Mouse (Mus musculus) ES-Bruce4 (cell line): Measurements from ENCODE around the gene Dnajb12. TPM values are rescaled to one million over a fixed set of nuclear protein-coding genes. Genes with fewer than 3 reads are reported as not detected.
"Not testable (repeated sequence)": the region's sequence is repeated elsewhere in the genome, so short reads cannot be mapped to it uniquely, and the experiment has no call there.

ENCODE experiments used
- H3K27ac ChIP-seq: 2 replicates; pipeline ENCODE4 v1.5.1; 2012; ENCODE audit warnings: low read length, inconsistent platforms; ENCODE audit not compliant: insufficient read depth
- H3K27me3 ChIP-seq: 2 replicates; pipeline ENCODE4 v1.6.1; 2012; ENCODE audit warnings: mild to moderate bottlenecking, low read length, inconsistent platforms; ENCODE audit not compliant: control insufficient read depth, poor library complexity, insufficient read depth, severe bottlenecking
- H3K36me3 ChIP-seq: 2 replicates; pipeline ENCODE4 v1.6.1; 2012; ENCODE audit warnings: inconsistent platforms, mild to moderate bottlenecking, low read length, moderate library complexity; ENCODE audit not compliant: control insufficient read depth, poor library complexity, insufficient read depth, severe bottlenecking
- H3K4me1 ChIP-seq: one replicate; pipeline ENCODE4 v1.8.1; 2011; ENCODE audit warnings: low read length; ENCODE audit not compliant: control insufficient read depth, insufficient read depth
- H3K4me3 ChIP-seq: 2 replicates; pipeline ENCODE4 v1.5.1; 2011; ENCODE audit warnings: low read depth, mild to moderate bottlenecking, low read length
- H3K9ac ChIP-seq: 2 replicates; pipeline ENCODE4 v1.6.1; 2012; ENCODE audit warnings: low read depth, mild to moderate bottlenecking, inconsistent platforms; ENCODE audit not compliant: poor library complexity, severe bottlenecking
- H3K9me3 ChIP-seq: replicated peaks from 2 replicates; pipeline ENCODE4 v1.6.1; 2012; ENCODE audit warnings: mild to moderate bottlenecking, low read length, inconsistent platforms; ENCODE audit not compliant: control insufficient read depth, poor library complexity, insufficient read depth, severe bottlenecking
- CTCF ChIP-seq: IDR thresholded peaks from one replicate; pipeline ENCODE4 v1.8.1; 2011; ENCODE audit warnings: low read depth, low read length
- EP300 ChIP-seq: IDR thresholded peaks from 2 replicates; pipeline ENCODE4 v1.6.1; 2011; ENCODE audit warnings: low read depth, low read length; ENCODE audit not compliant: insufficient read depth
- POLR2A ChIP-seq: IDR thresholded peaks from one replicate; pipeline ENCODE4 v1.8.1; 2011; ENCODE audit warnings: low read length; ENCODE audit not compliant: insufficient read depth
- polyA plus RNA-seq: library from polyadenylated mRNA; stranded (reverse); fragments of >200 nt; gene quantifications from 2 replicates; pipeline ENCODE4 v1.2.4, GENCODE M21; 2011; ENCODE audit warnings: low read depth; ENCODE audit not compliant: missing spikeins, insufficient read depth, insufficient read length

Gene Dnajb12
- polyA plus RNA-seq, 1 experiment = 29.3 TPM

- Histone ChIP-seq H3K4me1 (no peaks in the 10 kb centered on the region), H3K4me3 (no peak overlapping the region), H3K27ac (no peak overlapping the region), H3K9ac (no peak overlapping the region), H3K36me3 (no peaks in the 10 kb centered on the region), H3K27me3 (no peaks in the 10 kb centered on the region), H3K9me3 (no peaks in the 10 kb centered on the region)
- TF ChIP-seq CTCF (no peak), EP300 (no peak), POLR2A (no peak)
These were observed 15.0 kb upstream of the Dnajb12 start for GRCm38 (mm10) chr10:59864232-59864875.

- H3K27ac ChIP-seq = no peak overlapping the region
- no peaks in the 10 kb centered on the region for H3K27me3 ChIP-seq
- H3K36me3 ChIP-seq = no peaks in the 10 kb centered on the region
- TF ChIP-seq EP300 (peak; percentile 68; the same call in 1 of the 2 replicates), CTCF (peak; percentile 99), POLR2A (no peak)
- H3K4me1 ChIP-seq = no peaks in the 10 kb centered on the region
- no peak overlapping the region for H3K4me3 ChIP-seq
- no peak overlapping the region for H3K9ac ChIP-seq
- H3K9me3 ChIP-seq = no peaks in the 10 kb centered on the region
These were observed 14.3 kb upstream of the Dnajb12 start for GRCm38 (mm10) chr10:59864884-59865726.

- TF ChIP-seq EP300 (peak; percentile 33; the same call in 1 of the 2 replicates), POLR2A (no peak), CTCF (no peak)
- Histone ChIP-seq H3K36me3 (no peaks in the 10 kb centered on the region), H3K27ac (no peak overlapping the region), H3K4me3 (peak overlapping the region; percentile 6; the same call in 1 of the 2 replicates), H3K9me3 (no peaks in the 10 kb centered on the region), H3K27me3 (no peaks in the 10 kb centered on the region), H3K9ac (peak overlapping the region; percentile 36; the same call in 1 of the 2 replicates), H3K4me1 (no peaks in the 10 kb centered on the region)
These were observed 11.1 kb upstream of the Dnajb12 start for GRCm38 (mm10) chr10:59868266-59868665.

GRCm38 (mm10) chr10:59870038-59870437, 9.3 kb upstream of the Dnajb12 start:
- H3K36me3 ChIP-seq = no peaks in the 10 kb centered on the region
- no peak overlapping the region for H3K4me3 ChIP-seq
- no peaks in the 10 kb centered on the region for H3K9me3 ChIP-seq
- peaks cover 2% of the 10 kb centered on the region for H3K4me1 ChIP-seq
- H3K27ac ChIP-seq = no peak overlapping the region
- TF ChIP-seq EP300 (no peak), CTCF (no peak), POLR2A (no peak)
- H3K27me3 ChIP-seq = no peaks in the 10 kb centered on the region
- H3K9ac ChIP-seq = no peak overlapping the region

DNA sequence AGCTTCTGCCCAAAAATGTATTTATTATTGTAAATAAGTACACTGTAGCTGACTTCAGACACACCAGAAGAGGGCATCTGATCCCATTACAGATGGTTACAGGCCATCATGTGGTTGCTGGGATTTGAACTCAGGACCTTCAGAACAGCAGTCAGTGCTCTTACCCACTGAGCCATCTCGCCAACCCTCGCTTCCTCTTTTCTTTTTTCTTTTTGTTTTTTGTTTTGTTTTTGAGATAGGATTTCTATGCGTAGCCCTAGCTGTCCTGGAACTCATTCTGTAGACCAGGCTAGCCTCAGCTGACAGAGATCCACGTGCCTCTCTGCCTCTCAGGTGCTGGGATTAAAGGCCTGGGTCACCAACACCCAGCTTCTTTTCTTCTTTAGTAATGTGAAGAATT, 6.7 kb upstream of the Dnajb12 start:
- not testable (repeated sequence) for H3K27me3 ChIP-seq, H3K36me3 ChIP-seq, H3K9ac ChIP-seq, H3K4me3 ChIP-seq, H3K4me1 ChIP-seq, H3K9me3 ChIP-seq, H3K27ac ChIP-seq

GRCm38 (mm10) chr10:59873206-59873605, 6.2 kb upstream of the Dnajb12 start:
- Histone ChIP-seq H3K9me3 (no peaks in the 10 kb centered on the region), H3K36me3 (no peaks in the 10 kb centered on the region), H3K4me1 (peaks cover 2% of the 10 kb centered on the region), H3K27me3 (no peaks in the 10 kb centered on the region), H3K4me3 (no peak overlapping the region), H3K27ac (no peak overlapping the region), H3K9ac (no peak overlapping the region)
- TF ChIP-seq CTCF (no peak), POLR2A (no peak)
